Mouse (Mus musculus) midbrain, embryonic 14.5 days (tissue): ENCODE measurements at regions not wholly inside any gene's neighbourhood (a gene's known extent, or its start where the extent isn't known, plus 50 kb on each side); places are given as distances from the start of the nearest gene placed in this dataset.

Experiments used
- ATAC-seq: fragments of 200-750 bp; cut with Nextera tagmentation; 2 replicates; pipeline ENCODE4 v1.8.0; 2017; ENCODE audit warnings: moderate number of reproducible peaks, moderate library complexity; ENCODE audit not compliant: low FRiP score, low TSS enrichment
- DNase-seq: peaks from one replicate; pipeline ENCODE4 v3.0.0-alpha.2; 2015
- H3K27ac ChIP-seq: fragments of 300-500 bp; sonication (generic); replicated peaks from 2 replicates; pipeline ENCODE4 v1.5.1; 2014; ENCODE audit warnings: mild to moderate bottlenecking, low read depth, low read length, moderate library complexity
- H3K27me3 ChIP-seq: fragments of 300-500 bp; sonication (generic); 2 replicates; pipeline ENCODE4 v1.6.1; 2014; ENCODE audit warnings: low read length, control low read depth, mixed read lengths; ENCODE audit not compliant: control insufficient read depth, insufficient read depth
- H3K36me3 ChIP-seq: fragments of 300-500 bp; sonication (generic); 2 replicates; pipeline ENCODE4 v1.6.1; 2014; ENCODE audit warnings: low read length, control low read depth; ENCODE audit not compliant: control insufficient read depth, insufficient read depth
- H3K4me1 ChIP-seq: fragments of 300-500 bp; sonication (generic); 2 replicates; pipeline ENCODE4 v1.6.1; 2014; ENCODE audit warnings: mild to moderate bottlenecking, antibody characterized with exemption, low read length, control low read depth; ENCODE audit not compliant: control insufficient read depth, insufficient read depth
- H3K4me2 ChIP-seq: fragments of 300-500 bp; sonication (generic); 2 replicates; pipeline ENCODE4 v1.6.1; 2014; ENCODE audit warnings: mild to moderate bottlenecking, low read length, moderate library complexity
- H3K4me3 ChIP-seq: fragments of 300-500 bp; sonication (generic); replicated peaks from 2 replicates; pipeline ENCODE4 v1.5.1; 2014; ENCODE audit warnings: low read depth, low read length
- H3K9ac ChIP-seq: fragments of 300-500 bp; sonication (generic); replicated peaks from 2 replicates; pipeline ENCODE4 v1.6.1; 2014; ENCODE audit warnings: mild to moderate bottlenecking, low read length, moderate library complexity
- H3K9me3 ChIP-seq: fragments of 300-500 bp; sonication (generic); 2 replicates; pipeline ENCODE4 v1.6.1; 2016; ENCODE audit warnings: low read length, control low read depth, mixed read lengths; ENCODE audit not compliant: control insufficient read depth
- WGBS: fragments of 180-500 bp; shearing (Covaris S2); extraction: QIAGEN DNeasy Blood & Tissue Kit; methylation state at CpG from one replicate; pipeline ENCODE4 v1.1.7; 2014; 5-methylcytosine and 5-hydroxymethylcytosine counted together

GRCm38 (mm10) chr12:27083645-27084550 is 258.5 kb downstream of the Sox11 start:
- Histone ChIP-seq H3K9me3 (no peaks in the 10 kb centered on the region), H3K4me1 (peaks cover 42% of the 10 kb centered on the region), H3K27ac (peak overlapping the region; percentile 98), H3K4me3 (no peak overlapping the region), H3K9ac (peak overlapping the region; percentile 29; the same call in 1 of the 2 replicates), H3K36me3 (no peaks in the 10 kb centered on the region), H3K27me3 (no peaks in the 10 kb centered on the region), H3K4me2 (peak overlapping the region; percentile 59)
- WGBS = 10% methylated on average over 4 of the region's 4 CpGs
- peak; percentile 78 for DNase-seq
- peak; percentile 55 for ATAC-seq

DNA sequence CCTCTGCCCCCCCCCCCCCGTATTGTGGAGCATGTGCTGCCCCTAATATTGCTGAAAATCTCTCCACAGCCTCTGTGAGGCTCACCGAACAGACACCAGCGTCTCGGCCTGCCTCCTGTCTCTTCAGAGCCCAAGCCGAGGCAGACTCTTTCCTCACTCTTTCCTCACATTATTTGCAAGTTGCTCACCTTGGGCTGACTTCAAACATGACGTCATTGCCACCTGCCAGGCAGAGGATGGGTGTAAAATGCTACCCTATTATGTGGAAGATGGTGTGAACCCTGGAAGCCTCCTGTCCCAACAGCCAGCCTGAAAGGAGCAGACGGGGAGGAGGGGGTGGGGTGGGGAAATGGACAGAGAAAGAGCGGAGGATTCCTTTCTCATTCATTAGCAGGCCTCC is 259.3 kb downstream of the Sox11 start:
- peak; percentile 81 for ATAC-seq
- peak; percentile 78 for DNase-seq
- H3K9ac ChIP-seq = peak overlapping the region; percentile 60

DNA sequence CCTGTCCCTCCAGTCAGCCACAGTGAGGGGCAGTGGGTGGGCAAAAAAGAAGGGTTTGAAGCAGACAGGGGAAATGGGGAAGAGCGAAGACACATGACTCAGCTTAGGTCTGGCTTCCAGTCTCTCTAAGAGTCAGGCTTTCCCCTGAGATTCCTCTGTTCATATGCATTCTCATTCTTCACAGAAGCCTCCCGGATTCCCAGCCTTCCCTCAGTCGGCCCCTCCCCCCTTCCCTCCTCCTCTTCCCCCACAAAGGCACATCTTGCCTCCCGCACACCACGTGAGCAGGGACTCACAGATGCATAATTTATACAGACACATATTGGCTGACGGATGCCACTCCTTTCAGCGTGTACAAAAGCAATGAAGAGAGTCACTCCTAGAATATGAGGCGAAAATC is 259.8 kb downstream of the Sox11 start:
- Histone ChIP-seq H3K36me3 (no peaks in the 10 kb centered on the region), H3K9me3 (no peaks in the 10 kb centered on the region), H3K4me1 (peaks cover 42% of the 10 kb centered on the region), H3K27me3 (no peaks in the 10 kb centered on the region), H3K4me2 (peak overlapping the region; percentile 59), H3K27ac (peak overlapping the region; percentile 98), H3K9ac (peak overlapping the region; percentile 60), H3K4me3 (peak overlapping the region; percentile 24)
- peak; percentile 96 for ATAC-seq
- peak; percentile 97 for DNase-seq
- WGBS = under 1% methylated on average over 8 of the region's 8 CpGs

More for the DNA sequence above, 259.3 kb downstream of the Sox11 start:
- Histone ChIP-seq H3K4me1 (peaks cover 42% of the 10 kb centered on the region), H3K9me3 (no peaks in the 10 kb centered on the region), H3K27ac (peak overlapping the region; percentile 98), H3K4me2 (peak overlapping the region; percentile 59), H3K36me3 (no peaks in the 10 kb centered on the region), H3K27me3 (no peaks in the 10 kb centered on the region), H3K4me3 (peak overlapping the region; percentile 24)
- WGBS = under 1% methylated on average over 8 of the region's 8 CpGs

- H3K36me3 ChIP-seq = no peaks in the 10 kb centered on the region
- no peaks in the 10 kb centered on the region for H3K27me3 ChIP-seq
- H3K4me3 ChIP-seq = no peak overlapping the region
- H3K9ac ChIP-seq = no peak overlapping the region
- H3K4me1 ChIP-seq = peaks cover 3% of the 10 kb centered on the region
- no peak overlapping the region for H3K4me2 ChIP-seq
- ATAC-seq = no peak
- WGBS = 75% methylated on average over 6 of the region's 6 CpGs
- no peak for DNase-seq
- no peaks in the 10 kb centered on the region for H3K9me3 ChIP-seq
- no peak overlapping the region for H3K27ac ChIP-seq
Observed at GRCm38 (mm10) chr12:27076107-27076738, 266.2 kb downstream of the Sox11 start.

GRCm38 (mm10) chr12:27065011-27065517 is 277.3 kb downstream of the Sox11 start:
- ATAC-seq = peak; percentile 82
- DNase-seq = peak; percentile 83
- peaks cover 59% of the 10 kb centered on the region for H3K4me1 ChIP-seq
- peak overlapping the region; percentile 87 for H3K27ac ChIP-seq
- peak overlapping the region; percentile 62 for H3K4me2 ChIP-seq
- no peaks in the 10 kb centered on the region for H3K9me3 ChIP-seq
- H3K27me3 ChIP-seq = no peaks in the 10 kb centered on the region
- no peaks in the 10 kb centered on the region for H3K36me3 ChIP-seq
- H3K4me3 ChIP-seq = peak overlapping the region; percentile 0; the same call in 1 of the 2 replicates
- WGBS = 3% methylated on average over 9 of the region's 9 CpGs
- H3K9ac ChIP-seq = no peak overlapping the region; the same call in 1 of the 2 replicates

- H3K27ac ChIP-seq = peak overlapping the region; percentile 98
- peak overlapping the region; percentile 30 for H3K9ac ChIP-seq
- H3K9me3 ChIP-seq = no peaks in the 10 kb centered on the region
- H3K27me3 ChIP-seq = no peaks in the 10 kb centered on the region
- 14% methylated on average over 4 of the region's 4 CpGs for WGBS
- ATAC-seq (no peak), DNase-seq (peak; percentile 29)
- peak overlapping the region; percentile 62 for H3K4me2 ChIP-seq
- H3K4me3 ChIP-seq = no peak overlapping the region
- H3K4me1 ChIP-seq = peaks cover 63% of the 10 kb centered on the region
- H3K36me3 ChIP-seq = no peaks in the 10 kb centered on the region
Observed at GRCm38 (mm10) chr12:27063518-27063917, 278.9 kb downstream of the Sox11 start.

DNA sequence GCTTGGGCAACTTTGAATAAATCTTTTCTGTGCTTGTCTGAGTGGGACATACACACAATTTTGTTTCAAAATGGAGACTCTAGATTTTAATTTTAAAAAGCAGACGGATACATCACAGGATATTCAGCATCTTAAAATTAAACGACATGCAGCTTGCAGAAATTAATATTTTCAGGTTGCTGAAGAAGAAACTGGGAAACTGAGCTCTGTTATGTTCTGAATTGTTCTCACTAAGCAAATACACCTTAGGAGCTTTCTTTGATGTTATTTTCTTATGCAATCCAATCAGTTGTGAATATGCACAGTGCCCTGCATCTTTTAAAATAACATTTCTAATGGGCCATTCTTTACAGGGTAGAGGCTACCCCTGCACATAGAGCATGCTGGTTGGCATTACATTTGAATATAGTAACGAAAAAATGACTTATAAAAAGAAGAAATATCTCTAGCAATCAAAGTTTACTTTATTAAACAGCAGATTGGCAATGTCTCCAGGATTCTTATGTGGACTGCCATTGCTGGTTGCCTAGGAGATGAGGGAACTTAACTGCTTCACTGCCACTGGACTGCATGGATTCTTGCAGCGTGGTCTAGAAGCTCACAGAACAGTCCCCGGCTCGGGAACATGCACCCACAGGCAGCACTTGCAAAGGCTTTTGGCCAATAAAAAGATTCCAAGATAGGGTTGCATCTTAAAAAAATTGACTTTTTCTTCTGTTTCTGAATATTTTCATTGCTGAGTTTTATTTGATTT is 279.7 kb downstream of the Sox11 start:
- Histone ChIP-seq H3K27me3 (no peaks in the 10 kb centered on the region), H3K4me2 (peak overlapping the region; percentile 62), H3K27ac (peak overlapping the region; percentile 98), H3K36me3 (no peaks in the 10 kb centered on the region), H3K9ac (peak overlapping the region; percentile 64; the same call in 1 of the 2 replicates), H3K9me3 (no peaks in the 10 kb centered on the region), H3K4me1 (peaks cover 63% of the 10 kb centered on the region), H3K4me3 (peak overlapping the region; percentile 31)
- DNase-seq (peak; percentile 84), ATAC-seq (no peak)
- 5% methylated on average over 6 of the region's 6 CpGs for WGBS

- Histone ChIP-seq H3K4me2 (peak overlapping the region; percentile 62), H3K4me1 (peaks cover 63% of the 10 kb centered on the region), H3K36me3 (no peaks in the 10 kb centered on the region), H3K27ac (peak overlapping the region; percentile 98), H3K9ac (peak overlapping the region; percentile 64), H3K27me3 (no peaks in the 10 kb centered on the region), H3K9me3 (no peaks in the 10 kb centered on the region), H3K4me3 (peak overlapping the region; percentile 31)
- peak; percentile 64 for ATAC-seq
- peak; percentile 89 for DNase-seq
- WGBS = under 1% methylated on average over 10 of the region's 10 CpGs
Observed at GRCm38 (mm10) chr12:27062061-27062461, 280.3 kb downstream of the Sox11 start.
